Mouse (Mus musculus) liver, embryonic 14 days (tissue): ENCODE results near the gene Gm28363. TPM values are rescaled to one million over a fixed set of nuclear protein-coding genes. Genes with fewer than 3 reads are reported as not detected.

Source experiments
- polyA plus RNA-seq: library from polyadenylated mRNA; depleted of rRNA; stranded (reverse); fragments of >200 nt; gene quantifications from 2 replicates; pipeline ENCODE4 v1.2.3, GENCODE M21; 2012; rRNA removed

The Gm28363 gene
- not detected in 2 replicates for polyA plus RNA-seq

GRCm38 (mm10) chr1:117696831-117697230 lies at the start of gene Gm28363:
Gene Gm28363 (plus strand): TSS chr1:117697131.

Other genes with a start within 250 kb of the Gm28363 start
- not detected in 2 replicates for gene B020011L13Rik, start 84.0 kb downstream of the Gm28363 start, polyA plus RNA-seq
- not detected in 2 replicates for gene Gm28360, start 132.9 kb downstream of the Gm28363 start, polyA plus RNA-seq
- not detected in 2 replicates for gene Gm28168, start 230.9 kb downstream of the Gm28363 start, polyA plus RNA-seq